Mouse (Mus musculus): ENCODE data around the gene Trmt10c. TPM values are rescaled to one million over a fixed set of nuclear protein-coding genes. Genes with fewer than 3 reads are reported as not detected.
A peak's percentile ranks its signal among the peaks of the same experiment; 100 is the strongest.
"Not testable (repeated sequence)": the region's sequence is repeated elsewhere in the genome, so short reads cannot be mapped to it uniquely, and the experiment has no call there.

Gene Trmt10c
- polyA plus RNA-seq, 1 experiment, result 25.3 TPM

- no peaks in the 10 kb centered on the region for H3K36me3 ChIP-seq (ENCODE audit: control insufficient read depth, insufficient read depth, low read length, poor library complexity, severe bottlenecking)
- H3K27ac ChIP-seq (ENCODE audit: insufficient read depth, low read length), result no peak overlapping the region
- no peak overlapping the region for H3K4me3 ChIP-seq (ENCODE audit: low read depth, low read length)
- TF ChIP-seq CTCF (IDR thresholded peaks at IDR 0.05; ENCODE audit: low read depth, low read length), result no peak
- no peak for TF ChIP-seq POLR2A (IDR thresholded peaks at IDR 0.05; ENCODE audit: insufficient read depth, low read length)
- no peak for TF ChIP-seq EP300 (IDR thresholded peaks at IDR 0.05; ENCODE audit: insufficient read depth, low read depth, low read length)
- H3K27me3 ChIP-seq (ENCODE audit: control insufficient read depth, insufficient read depth, low read length, poor library complexity, severe bottlenecking), result no peaks in the 10 kb centered on the region
- no peak overlapping the region for H3K9ac ChIP-seq (ENCODE audit: low read depth, poor library complexity, severe bottlenecking)
- H3K4me1 ChIP-seq (ENCODE audit: control insufficient read depth, insufficient read depth, low read length), result no peaks in the 10 kb centered on the region
- H3K9me3 ChIP-seq (replicated peaks; ENCODE audit: control insufficient read depth, insufficient read depth, low read length, poor library complexity, severe bottlenecking), result no peaks in the 10 kb centered on the region
Measured at GRCm38 (mm10) chr16:56056944-56057590, 19.4 kb upstream of the Trmt10c start.

DNA sequence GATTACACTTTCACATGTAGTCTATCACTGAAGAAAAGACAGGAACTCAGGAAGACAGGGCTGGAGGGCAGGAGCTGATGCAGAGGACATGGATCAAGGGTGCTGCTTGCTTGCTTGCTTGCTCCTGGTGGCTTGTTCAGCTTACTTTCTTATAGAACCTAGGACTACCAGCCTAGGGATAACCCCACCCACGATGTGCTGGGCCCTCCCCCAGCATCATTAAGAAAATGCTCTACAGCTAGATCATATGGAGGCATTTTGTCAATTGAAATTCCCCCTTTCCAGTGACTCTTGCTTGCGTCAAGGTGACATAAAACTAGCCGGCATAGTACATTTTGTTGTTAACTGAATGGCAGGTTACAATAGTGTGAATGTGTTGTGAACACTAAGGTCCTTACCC is 18.3 kb upstream of the Trmt10c start:
- H3K4me1 ChIP-seq (ENCODE audit: control insufficient read depth, insufficient read depth, low read length), result no peaks in the 10 kb centered on the region
- no peak overlapping the region for H3K27ac ChIP-seq (ENCODE audit: insufficient read depth, low read length)
- H3K9ac ChIP-seq (ENCODE audit: low read depth, poor library complexity, severe bottlenecking), result no peak overlapping the region
- H3K27me3 ChIP-seq (ENCODE audit: control insufficient read depth, insufficient read depth, low read length, poor library complexity, severe bottlenecking), result no peaks in the 10 kb centered on the region
- no peak overlapping the region for H3K4me3 ChIP-seq (ENCODE audit: low read depth, low read length)
- no peaks in the 10 kb centered on the region for H3K36me3 ChIP-seq (ENCODE audit: control insufficient read depth, insufficient read depth, low read length, poor library complexity, severe bottlenecking)
- TF ChIP-seq CTCF (IDR thresholded peaks at IDR 0.05; ENCODE audit: low read depth, low read length), result no peak
- no peak for TF ChIP-seq EP300 (IDR thresholded peaks at IDR 0.05; ENCODE audit: insufficient read depth, low read depth, low read length)
- TF ChIP-seq POLR2A (IDR thresholded peaks at IDR 0.05; ENCODE audit: insufficient read depth, low read length), result no peak
- H3K9me3 ChIP-seq (replicated peaks; ENCODE audit: control insufficient read depth, insufficient read depth, low read length, poor library complexity, severe bottlenecking), result no peaks in the 10 kb centered on the region

GRCm38 (mm10) chr16:56048038-56048437 is 10.4 kb upstream of the Trmt10c start, which contains the start of gene Senp7:
TSS of gene Senp7 (plus strand) at chr16:56048338.
- not testable (repeated sequence) for H3K27ac ChIP-seq (ENCODE audit: insufficient read depth, low read length); H3K9ac ChIP-seq (ENCODE audit: low read depth, poor library complexity, severe bottlenecking); H3K36me3 ChIP-seq (ENCODE audit: control insufficient read depth, insufficient read depth, low read length, poor library complexity, severe bottlenecking); H3K4me3 ChIP-seq (ENCODE audit: low read depth, low read length); H3K4me1 ChIP-seq (ENCODE audit: control insufficient read depth, insufficient read depth, low read length); H3K9me3 ChIP-seq (replicated peaks; ENCODE audit: control insufficient read depth, insufficient read depth, low read length, poor library complexity, severe bottlenecking); H3K27me3 ChIP-seq (ENCODE audit: control insufficient read depth, insufficient read depth, low read length, poor library complexity, severe bottlenecking)

DNA sequence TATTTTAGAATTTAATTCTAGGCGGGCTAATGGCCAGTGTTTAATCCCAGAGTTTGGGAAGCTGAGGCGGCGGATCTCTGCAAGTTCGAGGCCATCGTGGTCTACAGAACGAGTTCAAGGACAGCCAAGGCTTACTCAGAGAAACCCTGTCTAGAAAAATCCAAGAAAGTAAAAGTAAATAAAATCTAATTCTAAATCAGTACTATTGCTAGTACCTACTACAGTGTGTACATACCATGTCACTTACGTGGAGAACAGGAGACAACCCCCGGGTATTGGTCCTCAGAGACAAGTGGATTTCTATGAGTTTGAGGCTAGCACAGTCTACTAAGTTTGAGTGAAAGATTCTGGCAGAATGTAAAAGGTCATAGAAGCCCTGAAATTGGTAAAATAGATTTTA is 471 bp upstream of the Trmt10c start:
- Histone ChIP-seq H3K27ac (ENCODE audit: insufficient read depth, low read length) (0 out of 2 replicates have a peak overlapping the region, but pooled peaks have one; percentile 16), H3K9me3 (replicated peaks; ENCODE audit: control insufficient read depth, insufficient read depth, low read length, poor library complexity, severe bottlenecking) (no peaks in the 10 kb centered on the region), H3K27me3 (ENCODE audit: control insufficient read depth, insufficient read depth, low read length, poor library complexity, severe bottlenecking) (no peaks in the 10 kb centered on the region), H3K4me3 (ENCODE audit: low read depth, low read length) (peak overlapping the region; percentile 83), H3K4me1 (ENCODE audit: control insufficient read depth, insufficient read depth, low read length) (no peaks in the 10 kb centered on the region), H3K9ac (ENCODE audit: low read depth, poor library complexity, severe bottlenecking) (peak overlapping the region; percentile 84), H3K36me3 (ENCODE audit: control insufficient read depth, insufficient read depth, low read length, poor library complexity, severe bottlenecking) (peaks cover 18% of the 10 kb centered on the region)
- no peak for TF ChIP-seq EP300 (IDR thresholded peaks at IDR 0.05; ENCODE audit: insufficient read depth, low read depth, low read length)
- TF ChIP-seq CTCF (IDR thresholded peaks at IDR 0.05; ENCODE audit: low read depth, low read length), result no peak
- TF ChIP-seq POLR2A (IDR thresholded peaks at IDR 0.05; ENCODE audit: insufficient read depth, low read length), result no peak

GRCm38 (mm10) chr16:56036501-56036900 is 1.1 kb downstream of the Trmt10c start:
- TF ChIP-seq EP300 (IDR thresholded peaks at IDR 0.05; ENCODE audit: insufficient read depth, low read depth, low read length) (no peak), CTCF (IDR thresholded peaks at IDR 0.05; ENCODE audit: low read depth, low read length) (no peak), POLR2A (IDR thresholded peaks at IDR 0.05; ENCODE audit: insufficient read depth, low read length) (no peak)
- H3K9ac ChIP-seq (ENCODE audit: low read depth, poor library complexity, severe bottlenecking), result peak overlapping the region; percentile 84
- H3K36me3 ChIP-seq (ENCODE audit: control insufficient read depth, insufficient read depth, low read length, poor library complexity, severe bottlenecking), result peaks cover 18% of the 10 kb centered on the region
- no peaks in the 10 kb centered on the region for H3K9me3 ChIP-seq (replicated peaks; ENCODE audit: control insufficient read depth, insufficient read depth, low read length, poor library complexity, severe bottlenecking)
- H3K4me1 ChIP-seq (ENCODE audit: control insufficient read depth, insufficient read depth, low read length), result no peaks in the 10 kb centered on the region
- peak overlapping the region; percentile 94 for H3K4me3 ChIP-seq (ENCODE audit: low read depth, low read length)
- H3K27ac ChIP-seq (ENCODE audit: insufficient read depth, low read length), result no peak overlapping the region
- H3K27me3 ChIP-seq (ENCODE audit: control insufficient read depth, insufficient read depth, low read length, poor library complexity, severe bottlenecking), result no peaks in the 10 kb centered on the region

DNA sequence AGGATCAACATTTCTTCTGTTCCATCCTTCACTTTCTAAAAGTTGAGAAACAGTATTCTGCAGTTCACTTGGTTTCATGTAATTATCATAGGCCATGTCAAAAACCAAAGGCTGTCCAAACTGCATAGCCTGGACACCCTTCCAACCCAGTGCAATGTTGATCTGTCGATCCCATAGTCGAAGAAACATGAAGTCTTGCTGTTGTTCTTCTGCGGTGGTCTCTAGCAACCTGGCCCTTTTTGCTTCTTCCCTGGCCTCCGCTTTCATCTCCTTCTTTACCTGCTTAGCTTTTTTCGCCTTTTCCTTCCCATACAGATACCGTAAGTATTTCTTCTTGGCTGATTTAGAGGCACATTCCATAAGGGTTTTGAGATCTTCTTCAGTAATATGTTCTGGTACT is 3.1 kb downstream of the Trmt10c start:
- no peaks in the 10 kb centered on the region for H3K27me3 ChIP-seq (ENCODE audit: control insufficient read depth, insufficient read depth, low read length, poor library complexity, severe bottlenecking)
- no peak overlapping the region for H3K9ac ChIP-seq (ENCODE audit: low read depth, poor library complexity, severe bottlenecking)
- no peak for TF ChIP-seq CTCF (IDR thresholded peaks at IDR 0.05; ENCODE audit: low read depth, low read length)
- TF ChIP-seq POLR2A (IDR thresholded peaks at IDR 0.05; ENCODE audit: insufficient read depth, low read length), result no peak
- H3K9me3 ChIP-seq (replicated peaks; ENCODE audit: control insufficient read depth, insufficient read depth, low read length, poor library complexity, severe bottlenecking), result no peaks in the 10 kb centered on the region
- no peaks in the 10 kb centered on the region for H3K4me1 ChIP-seq (ENCODE audit: control insufficient read depth, insufficient read depth, low read length)
- no peak overlapping the region for H3K4me3 ChIP-seq (ENCODE audit: low read depth, low read length)
- H3K36me3 ChIP-seq (ENCODE audit: control insufficient read depth, insufficient read depth, low read length, poor library complexity, severe bottlenecking), result peaks cover 18% of the 10 kb centered on the region
- no peak overlapping the region for H3K27ac ChIP-seq (ENCODE audit: insufficient read depth, low read length)

Data from ES-Bruce4 (cell line).